Mouse (Mus musculus): ENCODE data around the gene Armc2. TPM values are rescaled to one million over a fixed set of nuclear protein-coding genes. Genes with fewer than 3 reads are reported as not detected.
A peak's percentile ranks its signal among the peaks of the same experiment; 100 is the strongest.

Armc2 gene
- polyA plus RNA-seq, 1 experiment: 0.35 TPM

GRCm38 (mm10) chr10:41937176-41937575, 81.1 kb downstream of the Armc2 start:
- Histone ChIP-seq H3K36me3 (ENCODE audit: control insufficient read depth, insufficient read depth, low read length) (no peaks in the 10 kb centered on the region), H3K4me3 (ENCODE audit: extremely low read depth, insufficient read depth, insufficient read length) (no peak overlapping the region), H3K27me3 (ENCODE audit: control insufficient read depth, insufficient read depth, low read length) (no peaks in the 10 kb centered on the region), H3K4me1 (ENCODE audit: control insufficient read depth, insufficient read depth, insufficient read length) (peaks cover 15% of the 10 kb centered on the region; the same call in 1 of the 2 replicates), H3K27ac (ENCODE audit: insufficient read depth, low read length) (peak overlapping the region; percentile 43; the same call in 1 of the 2 replicates)
- TF ChIP-seq POLR2A (IDR thresholded peaks at IDR 0.05; ENCODE audit: low read depth, low read length) (no peak), CTCF (IDR thresholded peaks at IDR 0.05; ENCODE audit: extremely low read depth, insufficient read depth, insufficient read length, insufficient replicate concordance) (no peak)
- peak; percentile 38 to 64 for DNase-seq (ENCODE audit: low read depth in 1 of 2, low spot score in 2 of 2)
- WGBS: 2% methylated on average over 4 of the region's 4 CpGs

GRCm38 (mm10) chr10:41936100-41936499, 82.1 kb downstream of the Armc2 start:
- Histone ChIP-seq H3K27me3 (ENCODE audit: control insufficient read depth, insufficient read depth, low read length) (no peaks in the 10 kb centered on the region), H3K4me1 (ENCODE audit: control insufficient read depth, insufficient read depth, insufficient read length) (peaks cover 15% of the 10 kb centered on the region; the same call in 1 of the 2 replicates), H3K4me3 (ENCODE audit: extremely low read depth, insufficient read depth, insufficient read length) (no peak overlapping the region), H3K36me3 (ENCODE audit: control insufficient read depth, insufficient read depth, low read length) (no peaks in the 10 kb centered on the region), H3K27ac (ENCODE audit: insufficient read depth, low read length) (no peak overlapping the region)
- WGBS: 57% methylated on average over 4 of the region's 4 CpGs
- TF ChIP-seq CTCF (IDR thresholded peaks at IDR 0.05; ENCODE audit: extremely low read depth, insufficient read depth, insufficient read length, insufficient replicate concordance): no peak
- no peak for TF ChIP-seq POLR2A (IDR thresholded peaks at IDR 0.05; ENCODE audit: low read depth, low read length)
- no peak for DNase-seq (ENCODE audit: low read depth in 1 of 2, low spot score in 2 of 2)

GRCm38 (mm10) chr10:41935476-41935829, 82.8 kb downstream of the Armc2 start:
- Histone ChIP-seq H3K27me3 (ENCODE audit: control insufficient read depth, insufficient read depth, low read length) (no peaks in the 10 kb centered on the region), H3K4me3 (ENCODE audit: extremely low read depth, insufficient read depth, insufficient read length) (no peak overlapping the region), H3K27ac (ENCODE audit: insufficient read depth, low read length) (no peak overlapping the region), H3K36me3 (ENCODE audit: control insufficient read depth, insufficient read depth, low read length) (no peaks in the 10 kb centered on the region), H3K4me1 (ENCODE audit: control insufficient read depth, insufficient read depth, insufficient read length) (peaks cover 15% of the 10 kb centered on the region; the same call in 1 of the 2 replicates)
- no peak for TF ChIP-seq POLR2A (IDR thresholded peaks at IDR 0.05; ENCODE audit: low read depth, low read length)
- TF ChIP-seq CTCF (IDR thresholded peaks at IDR 0.05; ENCODE audit: extremely low read depth, insufficient read depth, insufficient read length, insufficient replicate concordance): no peak
- no peak for DNase-seq (ENCODE audit: low read depth in 1 of 2, low spot score in 2 of 2)

GRCm38 (mm10) chr10:41934633-41935475, 83.4 kb downstream of the Armc2 start:
- no peaks in the 10 kb centered on the region for H3K27me3 ChIP-seq (ENCODE audit: control insufficient read depth, insufficient read depth, low read length)
- H3K4me3 ChIP-seq (ENCODE audit: extremely low read depth, insufficient read depth, insufficient read length): no peak overlapping the region
- H3K27ac ChIP-seq (ENCODE audit: insufficient read depth, low read length): peak overlapping the region; percentile 25; the same call in 1 of the 2 replicates
- H3K36me3 ChIP-seq (ENCODE audit: control insufficient read depth, insufficient read depth, low read length): no peaks in the 10 kb centered on the region
- DNase-seq (ENCODE audit: low read depth in 1 of 2, low spot score in 2 of 2): no peak
- TF ChIP-seq POLR2A (IDR thresholded peaks at IDR 0.05; ENCODE audit: low read depth, low read length) (no peak), CTCF (IDR thresholded peaks at IDR 0.05; ENCODE audit: extremely low read depth, insufficient read depth, insufficient read length, insufficient replicate concordance) (no peak)
- H3K4me1 ChIP-seq (ENCODE audit: control insufficient read depth, insufficient read depth, insufficient read length): peaks cover 15% of the 10 kb centered on the region; the same call in 1 of the 2 replicates
- 58% methylated on average over 21 of the region's 21 CpGs for WGBS

GRCm38 (mm10) chr10:41933536-41933935, 84.7 kb downstream of the Armc2 start:
- Histone ChIP-seq H3K27ac (ENCODE audit: insufficient read depth, low read length) (no peak overlapping the region), H3K27me3 (ENCODE audit: control insufficient read depth, insufficient read depth, low read length) (no peaks in the 10 kb centered on the region), H3K4me1 (ENCODE audit: control insufficient read depth, insufficient read depth, insufficient read length) (peaks cover 15% of the 10 kb centered on the region; the same call in 1 of the 2 replicates), H3K36me3 (ENCODE audit: control insufficient read depth, insufficient read depth, low read length) (no peaks in the 10 kb centered on the region), H3K4me3 (ENCODE audit: extremely low read depth, insufficient read depth, insufficient read length) (no peak overlapping the region)
- peak; percentile 15 to 60 for DNase-seq (ENCODE audit: low read depth in 1 of 2, low spot score in 2 of 2)
- 64% methylated on average over 6 of the region's 6 CpGs for WGBS
- no peak for TF ChIP-seq POLR2A (IDR thresholded peaks at IDR 0.05; ENCODE audit: low read depth, low read length)
- TF ChIP-seq CTCF (IDR thresholded peaks at IDR 0.05; ENCODE audit: extremely low read depth, insufficient read depth, insufficient read length, insufficient replicate concordance): peak; percentile 72; the same call in 1 of the 2 replicates

GRCm38 (mm10) chr10:41932943-41933342, 85.3 kb downstream of the Armc2 start:
- peaks cover 15% of the 10 kb centered on the region; the same call in 1 of the 2 replicates for H3K4me1 ChIP-seq (ENCODE audit: control insufficient read depth, insufficient read depth, insufficient read length)
- TF ChIP-seq CTCF (IDR thresholded peaks at IDR 0.05; ENCODE audit: extremely low read depth, insufficient read depth, insufficient read length, insufficient replicate concordance): no peak
- TF ChIP-seq POLR2A (IDR thresholded peaks at IDR 0.05; ENCODE audit: low read depth, low read length): no peak
- no peak overlapping the region for H3K4me3 ChIP-seq (ENCODE audit: extremely low read depth, insufficient read depth, insufficient read length)
- WGBS: 89% methylated on average over 5 of the region's 5 CpGs
- H3K27me3 ChIP-seq (ENCODE audit: control insufficient read depth, insufficient read depth, low read length): no peaks in the 10 kb centered on the region
- no peak for DNase-seq (ENCODE audit: low read depth in 1 of 2, low spot score in 2 of 2)
- H3K27ac ChIP-seq (ENCODE audit: insufficient read depth, low read length): no peak overlapping the region
- H3K36me3 ChIP-seq (ENCODE audit: control insufficient read depth, insufficient read depth, low read length): no peaks in the 10 kb centered on the region

- Histone ChIP-seq H3K4me1 (ENCODE audit: control insufficient read depth, insufficient read depth, insufficient read length) (peaks cover 7% of the 10 kb centered on the region; the same call in 1 of the 2 replicates), H3K27ac (ENCODE audit: insufficient read depth, low read length) (no peak overlapping the region), H3K36me3 (ENCODE audit: control insufficient read depth, insufficient read depth, low read length) (no peaks in the 10 kb centered on the region), H3K27me3 (ENCODE audit: control insufficient read depth, insufficient read depth, low read length) (no peaks in the 10 kb centered on the region), H3K4me3 (ENCODE audit: extremely low read depth, insufficient read depth, insufficient read length) (no peak overlapping the region)
- 92% methylated on average over 12 of the region's 12 CpGs for WGBS
- no peak for DNase-seq (ENCODE audit: low read depth in 1 of 2, low spot score in 2 of 2)
- no peak for TF ChIP-seq CTCF (IDR thresholded peaks at IDR 0.05; ENCODE audit: extremely low read depth, insufficient read depth, insufficient read length, insufficient replicate concordance)
- TF ChIP-seq POLR2A (IDR thresholded peaks at IDR 0.05; ENCODE audit: low read depth, low read length): no peak
Observed at GRCm38 (mm10) chr10:41931962-41932361, 86.3 kb downstream of the Armc2 start.
